Mouse (Mus musculus) layer of hippocampus, adult 11-12 months (tissue): ENCODE results near the gene Srgap1.

Source experiments
- DNase-seq: peaks from one replicate; pipeline ENCODE4 v3.0.0; 2022; ENCODE audit warnings: low spot score

The Srgap1 gene

DNA sequence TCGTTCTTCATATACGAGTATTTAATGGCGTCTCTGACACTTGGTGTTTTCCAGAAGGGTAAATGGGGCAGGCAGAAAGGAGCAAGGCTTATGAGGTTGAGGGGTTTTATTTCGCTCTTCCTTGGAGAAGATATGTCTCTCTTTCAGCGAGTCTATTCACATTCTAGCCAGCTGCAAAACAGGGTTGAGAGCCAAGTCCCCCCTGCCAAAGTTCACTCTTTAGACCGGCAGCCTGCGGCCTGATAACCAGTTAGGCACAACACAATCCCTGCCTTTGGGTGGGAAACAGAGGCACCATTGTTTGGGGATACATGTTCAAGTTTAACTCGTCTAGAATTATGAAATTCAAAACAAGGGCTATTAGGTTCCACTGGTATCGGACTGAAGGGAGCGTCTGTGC, 83.0 kb downstream of the Srgap1 start:
- DNase-seq, result peak; percentile 12

DNA sequence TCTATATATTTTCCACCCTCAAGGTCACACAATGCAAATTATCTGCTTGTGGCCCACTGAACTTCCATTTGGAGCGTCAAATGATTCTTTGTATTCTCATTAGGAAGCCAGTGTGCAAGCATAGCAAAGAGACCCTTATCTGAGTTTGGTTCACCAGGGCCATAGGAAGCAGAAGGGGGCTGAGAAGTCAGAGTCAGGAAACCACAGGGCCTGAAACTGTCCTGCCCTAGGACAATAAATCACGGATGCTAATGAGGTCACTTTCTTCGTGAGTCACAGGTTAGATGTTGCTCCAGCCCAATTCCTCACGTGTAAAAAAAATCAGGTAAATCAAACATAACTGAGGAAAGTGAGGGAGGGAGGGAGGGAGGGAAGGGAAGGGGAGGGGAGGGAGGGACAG, 85.1 kb downstream of the Srgap1 start:
- no peak for DNase-seq

DNA sequence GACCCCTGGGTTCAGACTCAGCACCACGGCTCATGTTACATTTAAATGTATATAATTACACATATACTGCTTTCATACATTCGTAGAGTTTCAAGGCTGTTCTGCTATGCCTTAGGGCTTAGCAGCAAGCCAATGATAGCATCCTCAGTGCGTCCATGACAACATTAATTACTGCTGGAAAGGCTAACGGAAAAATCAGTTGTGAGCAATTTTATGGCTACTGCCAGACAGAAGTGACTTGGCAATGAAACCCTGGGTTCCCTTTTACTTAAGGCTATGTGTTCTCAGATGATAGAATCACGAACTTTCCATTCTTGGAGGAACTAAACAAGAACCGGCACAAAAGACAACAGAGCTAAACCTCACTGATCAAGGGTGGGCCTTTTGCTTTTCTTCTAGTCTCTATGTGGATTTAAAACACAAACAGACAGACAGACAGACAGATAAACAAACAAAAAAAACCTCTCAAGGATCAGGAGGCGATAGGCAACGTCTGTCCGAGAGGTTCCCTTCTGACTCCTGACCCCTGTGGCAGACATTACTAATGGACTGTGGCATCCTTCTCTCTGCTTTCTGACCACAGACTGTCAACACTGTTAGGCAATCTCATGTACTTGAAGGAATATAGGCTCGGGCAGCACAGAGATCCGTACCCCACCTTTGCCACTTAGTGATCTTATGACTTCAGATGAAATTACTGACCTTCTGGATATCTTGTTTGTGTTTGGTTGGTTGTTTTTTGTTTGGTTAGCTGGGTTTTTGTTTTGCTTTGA, 85.8 kb downstream of the Srgap1 start:
- DNase-seq, result no peak

DNA sequence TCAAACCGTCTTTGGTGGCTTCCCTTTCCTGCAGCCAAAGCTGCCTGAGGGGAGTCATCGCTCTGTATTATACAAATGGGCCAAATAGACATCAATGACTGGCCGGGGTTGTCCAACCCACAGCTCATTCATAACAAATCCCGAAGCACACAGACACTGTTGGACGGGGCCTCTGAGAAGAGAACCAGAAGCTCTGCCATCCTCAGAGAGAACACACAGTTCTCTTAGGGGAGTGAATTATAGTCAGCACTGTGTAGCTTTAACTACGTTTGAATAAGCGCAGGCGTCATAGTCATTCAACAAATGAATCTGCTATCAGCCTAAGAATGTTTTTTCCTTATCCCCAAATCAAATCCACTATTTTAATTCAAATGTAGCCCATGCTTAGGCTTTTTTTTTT, 88.4 kb downstream of the Srgap1 start:
- peak; percentile 16 for DNase-seq

GRCm38 (mm10) chr10:121956505-121956904, 90.6 kb downstream of the Srgap1 start:
- DNase-seq, result peak; percentile 64

- DNase-seq, result no peak
Measured at GRCm38 (mm10) chr10:121955730-121956129, 91.4 kb downstream of the Srgap1 start.

DNA sequence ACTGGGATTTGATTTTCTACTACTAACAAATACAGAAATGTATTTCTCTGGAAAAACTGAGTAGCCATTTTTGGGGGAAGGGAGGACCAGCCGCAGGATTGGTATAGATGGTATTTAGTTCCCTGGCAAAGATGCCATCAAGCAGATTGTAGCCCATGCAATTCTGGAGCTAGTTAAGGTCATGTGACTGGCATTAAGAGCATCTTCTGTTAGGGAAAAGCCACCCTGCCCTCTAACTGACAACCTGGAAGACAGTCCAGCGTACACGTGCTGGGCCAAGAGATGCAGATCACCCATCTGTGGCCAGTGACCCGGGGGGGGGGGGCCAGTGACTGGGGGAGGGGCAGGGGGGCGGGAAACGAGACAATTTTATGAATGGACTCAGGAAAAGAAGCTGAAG, 92.2 kb downstream of the Srgap1 start:
- DNase-seq, result no peak

DNA sequence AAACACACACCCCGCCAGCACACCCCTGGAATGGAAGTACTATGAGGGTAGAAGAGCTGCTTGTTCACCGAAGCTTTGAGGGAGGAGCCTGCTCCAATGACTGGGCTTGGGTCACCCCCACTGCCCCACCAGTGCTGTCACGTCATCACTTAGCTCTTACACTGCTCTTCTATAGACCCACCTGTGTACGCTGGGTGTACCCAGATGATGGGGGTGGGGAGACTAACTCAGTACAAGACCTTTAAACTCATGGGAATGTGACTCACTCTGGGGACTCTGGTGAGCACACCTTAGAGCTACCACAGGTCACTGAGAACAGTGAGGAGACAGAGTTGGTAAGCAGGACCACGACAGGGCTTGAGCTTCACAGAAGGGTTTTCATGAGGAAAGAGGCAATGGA, 94.1 kb downstream of the Srgap1 start:
- no peak for DNase-seq

- DNase-seq, result peak; percentile 74
Measured at GRCm38 (mm10) chr10:121946173-121946572, 100.9 kb downstream of the Srgap1 start.

DNA sequence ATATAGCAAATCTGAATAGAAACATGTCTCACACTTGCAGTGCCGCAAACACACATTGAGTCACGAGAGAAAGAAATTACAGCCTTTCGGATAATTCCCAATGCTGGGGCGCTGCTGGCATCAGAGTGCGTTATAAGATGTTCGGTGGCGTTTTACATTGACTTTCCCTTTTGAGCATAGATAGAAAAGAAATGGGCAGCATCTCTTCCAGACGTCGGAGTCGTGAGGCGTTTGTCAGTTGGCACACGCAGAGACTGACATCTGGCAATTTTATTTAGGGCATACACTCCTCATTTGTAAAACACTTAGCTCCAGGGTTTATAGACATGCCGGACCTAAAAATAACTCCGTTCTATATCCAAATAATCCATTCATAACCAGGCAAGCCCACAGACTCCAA, 115.2 kb downstream of the Srgap1 start:
- no peak for DNase-seq

GRCm38 (mm10) chr10:121926094-121926493, 121.0 kb downstream of the Srgap1 start:
- no peak for DNase-seq

GRCm38 (mm10) chr10:121919016-121919415, 128.1 kb downstream of the Srgap1 start:
- DNase-seq, result no peak

- DNase-seq, result no peak
Measured at GRCm38 (mm10) chr10:121918579-121918978, 128.5 kb downstream of the Srgap1 start.

DNA sequence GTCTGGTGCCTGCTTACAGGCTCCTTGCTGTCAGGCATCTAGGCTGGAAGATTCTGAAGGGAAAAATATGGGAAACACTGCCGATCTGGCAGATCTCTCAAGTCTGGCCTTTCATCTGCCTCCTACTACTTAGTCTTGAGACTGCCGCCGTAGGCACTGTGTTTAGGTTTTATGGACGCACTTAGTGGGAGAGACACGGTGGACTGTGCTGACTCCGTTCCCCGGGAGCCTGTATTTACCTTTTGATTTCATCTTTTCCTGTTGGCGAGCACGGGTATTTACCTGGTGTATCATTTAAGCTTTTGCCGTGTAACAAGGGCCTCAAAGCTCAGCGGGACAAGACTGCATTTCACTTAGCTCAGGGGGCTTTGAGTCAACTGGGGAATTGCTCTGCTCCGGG, 131.6 kb downstream of the Srgap1 start:
- DNase-seq, result no peak

DNA sequence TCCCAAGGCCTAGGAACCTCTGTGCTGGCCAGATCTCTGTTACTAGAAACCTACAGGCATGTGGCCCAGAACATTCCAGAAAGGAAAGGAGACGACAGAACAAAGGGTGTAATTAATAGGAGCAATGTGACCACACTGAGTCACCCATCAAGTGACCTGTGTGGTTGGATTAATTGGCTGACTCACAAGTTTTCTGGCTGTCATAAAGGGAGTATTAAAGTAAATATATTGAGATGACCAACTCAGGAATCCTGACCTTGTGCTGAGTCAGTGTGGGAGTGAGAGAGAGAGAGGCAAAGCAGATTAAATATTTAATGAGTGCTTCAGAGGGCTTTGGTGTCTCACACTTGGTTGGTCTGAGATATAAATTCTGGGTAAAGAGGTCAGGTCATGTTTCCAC, 143.0 kb downstream of the Srgap1 start:
- no peak for DNase-seq

DNA sequence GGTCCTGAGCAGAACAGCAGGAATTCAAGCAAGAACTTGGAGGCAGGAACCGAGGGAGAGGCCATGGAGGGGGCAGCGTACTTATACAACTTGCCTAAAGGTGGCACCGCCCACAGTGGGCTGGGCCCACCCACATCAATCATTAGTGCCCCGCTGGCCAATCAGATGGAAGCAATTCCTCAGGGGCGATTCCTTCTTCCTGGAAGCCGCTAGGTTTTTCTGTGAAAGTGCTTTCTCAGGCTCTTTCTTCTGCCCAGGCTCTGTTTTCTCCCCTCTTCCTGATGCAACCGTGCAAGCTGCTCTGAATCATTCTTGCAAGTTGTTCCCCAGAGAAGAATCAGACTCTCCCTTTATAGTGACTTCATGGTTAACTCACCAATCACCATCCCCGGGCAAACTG, 144.5 kb downstream of the Srgap1 start:
- no peak for DNase-seq

DNA sequence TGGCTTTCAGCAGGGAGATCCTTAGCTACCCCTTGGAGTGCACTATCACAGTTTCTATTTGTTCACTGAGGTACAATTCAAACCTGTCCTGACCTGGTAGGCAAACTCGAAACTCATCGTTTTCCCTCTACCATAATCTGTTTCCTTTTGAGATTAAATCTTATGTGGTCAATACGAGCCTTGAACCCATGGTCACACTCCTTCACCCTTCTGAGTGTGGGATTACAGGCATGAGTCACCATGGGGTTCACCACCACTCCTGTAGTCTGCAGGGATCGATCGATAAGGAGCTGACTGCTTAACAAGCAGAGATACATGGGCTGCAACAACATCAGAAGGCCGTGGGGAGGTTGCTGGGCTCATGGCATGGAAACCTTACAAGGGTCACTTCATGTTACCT, 146.3 kb downstream of the Srgap1 start:
- DNase-seq, result no peak

DNA sequence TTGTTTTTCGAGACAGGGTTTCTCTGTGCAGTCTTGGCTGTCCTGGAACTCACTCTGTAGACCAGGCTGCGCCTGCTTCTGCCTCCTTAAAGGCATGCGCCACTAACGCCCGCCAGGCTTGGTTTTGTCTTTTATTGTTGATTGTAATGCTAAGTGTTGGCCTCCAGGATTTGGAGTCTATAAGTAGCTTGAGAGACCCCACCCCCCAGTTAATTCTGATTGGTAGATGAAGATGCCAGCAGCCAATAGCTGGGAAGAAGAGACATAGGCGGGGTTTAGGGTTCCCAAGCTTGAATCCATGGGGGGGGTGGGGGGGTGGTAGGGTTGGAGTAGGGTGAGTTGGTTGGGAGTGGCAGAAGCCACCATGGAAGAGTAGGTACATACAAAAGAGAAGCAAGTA, 147.4 kb downstream of the Srgap1 start:
- no peak for DNase-seq

DNA sequence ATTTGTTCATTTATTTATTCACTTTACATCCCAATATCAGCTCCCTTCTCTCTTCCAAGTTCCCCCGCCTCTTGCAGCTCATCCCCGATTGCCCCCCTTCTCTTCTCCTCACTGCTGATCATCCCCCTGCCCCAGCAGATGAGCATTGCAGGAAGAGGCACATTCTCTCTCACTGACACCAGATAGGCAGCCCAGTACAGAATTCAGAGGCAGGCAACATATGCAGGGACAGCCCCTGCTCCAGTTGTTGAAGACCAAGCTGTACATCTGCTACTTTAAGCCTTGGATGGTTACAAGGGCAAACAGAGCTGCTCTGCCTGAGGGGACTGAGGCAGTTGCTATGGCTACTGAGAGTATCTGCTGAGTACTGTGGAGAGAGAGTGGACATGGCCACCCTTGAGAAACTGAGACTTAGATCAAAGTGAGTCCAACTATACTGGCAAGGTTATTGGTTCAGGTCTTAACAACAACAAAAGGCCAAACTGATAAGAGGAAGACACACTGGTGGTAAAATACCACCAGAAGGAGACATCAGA, 149.2 kb downstream of the Srgap1 start:
- no peak for DNase-seq

DNA sequence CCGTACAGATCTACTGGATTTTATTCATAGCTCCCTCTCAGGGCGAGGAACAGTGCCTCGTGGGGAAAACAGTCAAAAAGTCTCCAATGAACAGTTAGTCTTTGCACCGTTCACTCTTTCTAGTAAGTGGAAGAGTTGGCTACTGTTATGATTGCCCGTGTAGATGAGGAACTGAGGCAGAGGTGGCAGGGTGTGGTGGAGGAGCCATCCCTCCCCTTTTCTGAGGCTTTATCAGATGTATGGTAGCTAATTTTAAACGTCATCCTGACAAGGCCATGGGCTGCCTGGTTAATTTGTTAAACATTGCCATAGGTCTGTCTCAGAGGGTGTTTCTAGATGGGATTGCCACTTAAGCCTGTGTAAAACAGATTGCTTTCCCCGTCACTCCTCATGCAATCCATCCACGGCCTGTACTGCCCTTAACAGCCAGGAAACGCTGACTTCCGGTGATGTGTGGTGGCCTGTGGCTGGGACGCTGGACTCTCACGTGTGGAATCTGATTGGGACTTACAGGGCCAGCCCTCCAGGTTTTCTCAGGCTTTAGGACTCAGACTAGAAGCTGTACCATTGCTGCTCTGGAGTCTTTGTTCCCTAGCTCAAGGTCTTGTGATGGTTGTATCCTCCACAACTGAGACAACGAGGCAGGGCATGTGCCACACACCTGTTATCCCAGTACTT, 155.6 kb downstream of the Srgap1 start:
- DNase-seq, result no peak

DNA sequence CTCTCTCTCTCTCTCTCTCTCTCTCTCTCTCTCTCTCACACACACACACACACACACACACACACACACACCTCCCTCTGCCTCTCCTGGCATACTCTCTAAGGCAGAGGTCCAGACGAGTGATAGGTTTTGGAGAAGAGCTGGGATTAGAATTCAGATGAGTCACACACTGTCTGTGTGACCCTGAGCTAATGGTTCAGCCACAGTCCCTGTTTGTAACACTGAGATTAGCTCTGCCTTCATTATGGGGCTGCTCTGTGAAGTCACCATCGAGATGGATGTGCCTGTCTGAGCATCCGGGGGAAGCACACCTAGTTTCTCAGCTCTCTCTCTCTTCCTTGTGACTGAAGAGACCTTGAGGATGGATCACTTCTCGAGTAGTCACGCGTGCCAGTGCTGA, 157.1 kb downstream of the Srgap1 start:
- no peak for DNase-seq

- DNase-seq, result no peak
Measured at GRCm38 (mm10) chr10:121886805-121887204, 160.3 kb downstream of the Srgap1 start.

GRCm38 (mm10) chr10:121885512-121886218, 161.4 kb downstream of the Srgap1 start:
- DNase-seq, result no peak
